Mouse (Mus musculus) myocyte (in vitro differentiated cells): ENCODE measurements around the gene Usp7.

ENCODE experiments used
- E2F4 ChIP-seq: IDR thresholded peaks from one replicate; pipeline ENCODE4 v1.6.1; 2011; ENCODE audit warnings: mild to moderate bottlenecking, control low read depth, moderate library complexity; ENCODE audit not compliant: insufficient read depth
- MYOD1 ChIP-seq, 3 experiments: IDR thresholded peaks; one replicate each; pipeline ENCODE4 v1.6.1; 2011; ENCODE audit warnings: control low read depth in 2 of 3, low read depth in 2 of 3, mild to moderate bottlenecking in 2 of 3, moderate library complexity in 1 of 3; ENCODE audit not compliant: insufficient read length in 2 of 3, control insufficient read depth in 1 of 3
- MYOG ChIP-seq, 3 experiments: IDR thresholded peaks; one replicate each; pipeline ENCODE4 v1.6.1; 2011; ENCODE audit warnings: control low read depth in 2 of 3, low read depth in 2 of 3, mild to moderate bottlenecking in 2 of 3; ENCODE audit not compliant: insufficient read length in 2 of 3, control insufficient read depth in 1 of 3, insufficient read depth in 1 of 3
- POLR2A ChIP-seq: IDR thresholded peaks from one replicate; pipeline ENCODE4 v1.6.1; 2011; ENCODE audit warnings: low read depth, mild to moderate bottlenecking, control low read depth, moderate library complexity; ENCODE audit not compliant: insufficient read length

- TF ChIP-seq MYOD1 (IDR thresholded peaks at IDR 0.05; ENCODE audit: control insufficient read depth in 1 of 3, insufficient read length in 2 of 3, low read depth in 2 of 3) = no peak
- no peak for TF ChIP-seq POLR2A
- no peak for TF ChIP-seq MYOG (IDR thresholded peaks at IDR 0.05; ENCODE audit: control insufficient read depth in 1 of 3, insufficient read depth in 1 of 3, insufficient read length in 2 of 3, low read depth in 2 of 3)
- TF ChIP-seq E2F4 = no peak
These were observed 23.0 kb downstream of the Usp7 start for GRCm38 (mm10) chr16:8769065-8769464.
